Mouse (Mus musculus) thymus, adult 2 months (tissue): ENCODE measurements around the gene Commd8. TPM values are rescaled to one million over a fixed set of nuclear protein-coding genes. Genes with fewer than 3 reads are reported as not detected.

Experiments used
- DNase-seq: peaks from one replicate; pipeline ENCODE4 v3.0.0; 2021
- H3K27ac ChIP-seq: fragments of 200-500 bp; 2 replicates; pipeline ENCODE4 v1.5.1; 2012; ENCODE audit warnings: low read length, control low read depth; ENCODE audit not compliant: control insufficient read depth, insufficient read depth
- H3K27me3 ChIP-seq: fragments of 200-500 bp; 2 replicates; pipeline ENCODE4 v1.6.1; 2012; ENCODE audit warnings: mild to moderate bottlenecking, low read length, moderate library complexity, mixed read lengths; ENCODE audit not compliant: control insufficient read depth, insufficient read depth
- H3K36me3 ChIP-seq: fragments of 200-500 bp; 2 replicates; pipeline ENCODE4 v1.6.1; 2012; ENCODE audit warnings: mild to moderate bottlenecking, low read length, moderate library complexity; ENCODE audit not compliant: control insufficient read depth, insufficient read depth
- H3K4me1 ChIP-seq: fragments of 200-500 bp; replicated peaks from 2 replicates; pipeline ENCODE4 v1.6.1; 2012; ENCODE audit warnings: low read length; ENCODE audit not compliant: control insufficient read depth, insufficient read depth
- H3K4me3 ChIP-seq: fragments of 200-500 bp; 2 replicates; pipeline ENCODE4 v1.5.1; 2012; ENCODE audit warnings: mild to moderate bottlenecking, low read length, control low read depth, moderate library complexity; ENCODE audit not compliant: control insufficient read depth, insufficient read depth
- CTCF ChIP-seq: fragments of 200-500 bp; IDR thresholded peaks from 2 replicates; pipeline ENCODE4 v1.5.1; 2012; ENCODE audit warnings: mild to moderate bottlenecking, control low read depth, low read length, moderate library complexity, borderline replicate concordance; ENCODE audit not compliant: control insufficient read depth, poor library complexity, insufficient read depth; ENCODE audit errors: extremely low read depth
- POLR2A ChIP-seq: fragments of 200-500 bp; IDR thresholded peaks from 2 replicates; pipeline ENCODE4 v1.6.1; 2012; ENCODE audit warnings: mild to moderate bottlenecking, low read length, control low read depth, moderate library complexity; ENCODE audit not compliant: control insufficient read depth, poor library complexity, insufficient read depth; ENCODE audit errors: extremely low read depth
- WGBS: fragments of 180-500 bp; shearing (Covaris S2); methylation state at CpG from one replicate; pipeline ENCODE4 v1.1.7; 2018; 5-methylcytosine and 5-hydroxymethylcytosine counted together
- polyA plus RNA-seq: library from polyadenylated mRNA; depleted of rRNA; stranded (reverse); fragments of >200 nt; gene quantifications from 2 replicates; pipeline ENCODE4 v1.2.3, GENCODE M21; 2012

Commd8 gene
- polyA plus RNA-seq, 1 experiment, result 7.9 TPM

DNA sequence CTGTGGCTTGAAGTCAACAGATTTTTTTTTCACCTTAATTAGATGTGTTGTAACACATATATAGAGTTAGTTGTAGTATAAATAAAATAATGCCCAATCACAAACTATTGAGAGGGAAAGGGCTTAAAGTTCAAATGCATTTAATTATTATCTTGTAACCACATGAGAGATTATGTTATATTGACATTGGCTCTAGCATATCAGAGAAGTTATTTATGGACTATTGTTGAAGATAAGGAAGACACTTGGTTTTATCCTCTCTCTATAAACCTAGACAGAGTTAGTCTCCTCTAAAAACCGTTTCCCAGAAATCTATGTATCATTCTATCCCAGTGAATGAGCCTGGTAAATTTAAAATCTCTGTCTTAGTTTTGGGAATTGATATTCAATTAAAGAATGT, 5.5 kb upstream of the Commd8 start:
- WGBS, result 98% methylated on average over 1 of the region's 1 CpGs
- H3K27ac ChIP-seq, result no peak overlapping the region

GRCm38 (mm10) chr5:72172675-72173074, 4.7 kb upstream of the Commd8 start:
- H3K36me3 ChIP-seq, result no peaks in the 10 kb centered on the region
- H3K27me3 ChIP-seq, result no peaks in the 10 kb centered on the region
- no peak for TF ChIP-seq POLR2A
- no peak for TF ChIP-seq CTCF
- WGBS, result 53% methylated on average over 3 of the region's 3 CpGs
- H3K4me3 ChIP-seq, result no peak overlapping the region
- DNase-seq, result peak; percentile 29
- no peak overlapping the region for H3K27ac ChIP-seq
- H3K4me1 ChIP-seq, result no peaks in the 10 kb centered on the region

More for the DNA sequence above, 5.5 kb upstream of the Commd8 start:
- TF ChIP-seq POLR2A, result no peak
- no peak for TF ChIP-seq CTCF
- no peaks in the 10 kb centered on the region for H3K36me3 ChIP-seq
- no peak overlapping the region for H3K4me3 ChIP-seq
- no peaks in the 10 kb centered on the region for H3K4me1 ChIP-seq
- DNase-seq, result no peak
- no peaks in the 10 kb centered on the region for H3K27me3 ChIP-seq

- Histone ChIP-seq H3K27ac (no peak overlapping the region), H3K4me1 (peaks cover 5% of the 10 kb centered on the region), H3K27me3 (no peaks in the 10 kb centered on the region), H3K4me3 (no peak overlapping the region), H3K36me3 (0 out of 2 replicates have a peak, but pooled peaks cover 2% of the 10 kb centered on the region)
- TF ChIP-seq POLR2A (no peak), CTCF (no peak)
- 42% methylated on average over 6 of the region's 6 CpGs for WGBS
- DNase-seq, result no peak
Observed at GRCm38 (mm10) chr5:72170067-72170466, 2.1 kb upstream of the Commd8 start.

DNA sequence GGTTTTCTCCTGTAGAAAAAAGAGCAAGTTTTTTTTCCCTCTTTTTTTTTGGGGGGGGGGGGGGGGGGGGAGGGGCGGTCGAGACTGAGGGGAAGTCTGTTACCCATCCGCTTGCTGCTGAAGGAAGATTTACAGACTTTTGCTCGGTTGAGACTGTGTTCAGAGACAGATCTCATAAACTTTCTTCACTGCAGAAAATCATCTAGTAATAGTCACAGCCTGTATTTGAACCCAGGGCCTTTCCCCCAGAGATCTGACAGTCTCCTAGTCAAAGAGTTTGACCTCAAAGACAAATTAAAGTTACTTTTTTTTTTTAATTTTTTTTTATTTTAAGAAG, 264 bp upstream of the Commd8 start:
- peaks cover 5% of the 10 kb centered on the region for H3K4me1 ChIP-seq
- WGBS, result 2% methylated on average over 4 of the region's 4 CpGs
- H3K36me3 ChIP-seq, result 0 out of 2 replicates have a peak, but pooled peaks cover 3% of the 10 kb centered on the region
- H3K27ac ChIP-seq, result no peak overlapping the region
- DNase-seq, result no peak
- H3K4me3 ChIP-seq, result no peak overlapping the region
- H3K27me3 ChIP-seq, result no peaks in the 10 kb centered on the region
- no peak for TF ChIP-seq CTCF
- TF ChIP-seq POLR2A, result no peak

- H3K36me3 ChIP-seq, result peaks cover 23% of the 10 kb centered on the region
- peaks cover 21% of the 10 kb centered on the region for H3K4me1 ChIP-seq
- TF ChIP-seq POLR2A, result no peak
- TF ChIP-seq CTCF, result no peak
- WGBS, result 92% methylated on average over 7 of the region's 7 CpGs
- H3K4me3 ChIP-seq, result no peak overlapping the region
- H3K27ac ChIP-seq, result no peak overlapping the region
- no peak for DNase-seq
- H3K27me3 ChIP-seq, result no peaks in the 10 kb centered on the region
Observed at GRCm38 (mm10) chr5:72164386-72164785, 3.6 kb downstream of the Commd8 start.

DNA sequence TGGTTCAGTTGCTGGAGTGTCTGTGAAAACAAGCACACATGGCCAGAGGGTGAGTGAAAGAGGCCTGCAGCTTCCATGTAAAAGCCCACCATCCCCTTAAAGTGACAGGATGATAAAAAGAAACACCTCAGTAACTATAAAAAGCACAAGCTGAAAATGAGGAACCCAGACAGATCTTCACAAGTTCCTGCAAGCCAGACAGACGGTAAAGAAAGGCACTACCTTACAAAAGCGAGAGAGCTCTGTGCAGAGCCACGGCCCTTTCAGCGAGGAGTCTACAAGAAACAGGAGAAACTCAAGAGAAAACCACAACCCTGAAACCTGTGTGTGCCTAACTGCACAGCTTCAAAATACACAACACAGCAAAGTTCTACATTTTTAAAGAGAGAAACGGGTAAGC, 5.1 kb downstream of the Commd8 start:
- Histone ChIP-seq H3K4me3 (no peak overlapping the region), H3K27ac (peak overlapping the region; percentile 76), H3K4me1 (peaks cover 21% of the 10 kb centered on the region), H3K36me3 (peaks cover 31% of the 10 kb centered on the region), H3K27me3 (no peaks in the 10 kb centered on the region)
- TF ChIP-seq POLR2A (no peak), CTCF (no peak)
- 7% methylated on average over 5 of the region's 5 CpGs for WGBS
- peak; percentile 29 for DNase-seq
